Mouse (Mus musculus) thymus, adult 2 months (tissue): ENCODE data around the gene Gm5475. TPM values are rescaled to one million over a fixed set of nuclear protein-coding genes. Genes with fewer than 3 reads are reported as not detected.
A peak's percentile ranks its signal among the peaks of the same experiment; 100 is the strongest.

Source experiments
- DNase-seq: peaks from one replicate; pipeline ENCODE4 v3.0.0; 2021
- H3K27ac ChIP-seq: fragments of 200-500 bp; 2 replicates; pipeline ENCODE4 v1.5.1; 2012; ENCODE audit warnings: low read length, control low read depth; ENCODE audit not compliant: control insufficient read depth, insufficient read depth
- H3K27me3 ChIP-seq: fragments of 200-500 bp; 2 replicates; pipeline ENCODE4 v1.6.1; 2012; ENCODE audit warnings: mild to moderate bottlenecking, low read length, moderate library complexity, mixed read lengths; ENCODE audit not compliant: control insufficient read depth, insufficient read depth
- H3K36me3 ChIP-seq: fragments of 200-500 bp; 2 replicates; pipeline ENCODE4 v1.6.1; 2012; ENCODE audit warnings: mild to moderate bottlenecking, low read length, moderate library complexity; ENCODE audit not compliant: control insufficient read depth, insufficient read depth
- H3K4me1 ChIP-seq: fragments of 200-500 bp; replicated peaks from 2 replicates; pipeline ENCODE4 v1.6.1; 2012; ENCODE audit warnings: low read length; ENCODE audit not compliant: control insufficient read depth, insufficient read depth
- H3K4me3 ChIP-seq: fragments of 200-500 bp; 2 replicates; pipeline ENCODE4 v1.5.1; 2012; ENCODE audit warnings: mild to moderate bottlenecking, low read length, control low read depth, moderate library complexity; ENCODE audit not compliant: control insufficient read depth, insufficient read depth
- CTCF ChIP-seq: fragments of 200-500 bp; IDR thresholded peaks from 2 replicates; pipeline ENCODE4 v1.5.1; 2012; ENCODE audit warnings: mild to moderate bottlenecking, control low read depth, low read length, moderate library complexity, borderline replicate concordance; ENCODE audit not compliant: control insufficient read depth, poor library complexity, insufficient read depth; ENCODE audit errors: extremely low read depth
- POLR2A ChIP-seq: fragments of 200-500 bp; IDR thresholded peaks from 2 replicates; pipeline ENCODE4 v1.6.1; 2012; ENCODE audit warnings: mild to moderate bottlenecking, low read length, control low read depth, moderate library complexity; ENCODE audit not compliant: control insufficient read depth, poor library complexity, insufficient read depth; ENCODE audit errors: extremely low read depth
- WGBS: fragments of 180-500 bp; shearing (Covaris S2); methylation state at CpG from one replicate; pipeline ENCODE4 v1.1.7; 2018; 5-methylcytosine and 5-hydroxymethylcytosine counted together
- polyA plus RNA-seq: library from polyadenylated mRNA; depleted of rRNA; stranded (reverse); fragments of >200 nt; gene quantifications from 2 replicates; pipeline ENCODE4 v1.2.3, GENCODE M21; 2012

Gm5475 gene
- polyA plus RNA-seq, 1 experiment, result 0.05 TPM

DNA sequence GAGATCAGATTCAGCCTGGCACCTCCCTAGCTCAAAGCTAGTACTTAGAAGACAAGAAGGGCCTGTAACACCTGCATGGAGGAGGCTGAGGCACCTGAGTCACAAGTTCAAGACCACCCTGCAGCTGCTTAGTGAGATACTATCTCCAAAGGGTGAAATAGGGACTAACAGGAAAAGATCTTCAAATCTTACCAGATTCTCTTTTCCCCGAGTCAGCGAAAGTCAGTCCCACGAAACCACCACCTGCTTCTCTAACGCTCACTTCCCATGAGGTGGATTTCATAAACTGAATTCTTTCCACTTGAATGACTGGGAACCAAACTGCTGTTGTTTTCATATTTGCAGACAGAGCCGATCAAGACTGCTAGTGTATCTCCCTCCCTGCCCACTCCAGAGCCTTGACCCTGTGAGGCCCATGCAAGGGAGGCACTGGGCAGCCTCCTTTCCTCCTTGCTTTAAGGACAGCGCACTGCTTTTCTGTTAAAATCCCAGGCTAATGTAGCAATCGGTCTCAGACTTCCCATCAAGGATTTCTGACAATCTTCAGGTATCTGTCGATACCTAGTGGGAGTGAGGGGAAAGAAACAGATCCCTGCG, 4.0 kb upstream of the Gm5475 start:
- H3K4me1 ChIP-seq, result peaks cover 60% of the 10 kb centered on the region
- peak overlapping the region; percentile 10; the same call in 1 of the 2 replicates for H3K27ac ChIP-seq
- 44% methylated on average over 9 of the region's 9 CpGs for WGBS
- H3K27me3 ChIP-seq, result no peaks in the 10 kb centered on the region
- no peaks in the 10 kb centered on the region for H3K36me3 ChIP-seq
- no peak overlapping the region for H3K4me3 ChIP-seq
- TF ChIP-seq CTCF (no peak), POLR2A (no peak)
- DNase-seq, result no peak

DNA sequence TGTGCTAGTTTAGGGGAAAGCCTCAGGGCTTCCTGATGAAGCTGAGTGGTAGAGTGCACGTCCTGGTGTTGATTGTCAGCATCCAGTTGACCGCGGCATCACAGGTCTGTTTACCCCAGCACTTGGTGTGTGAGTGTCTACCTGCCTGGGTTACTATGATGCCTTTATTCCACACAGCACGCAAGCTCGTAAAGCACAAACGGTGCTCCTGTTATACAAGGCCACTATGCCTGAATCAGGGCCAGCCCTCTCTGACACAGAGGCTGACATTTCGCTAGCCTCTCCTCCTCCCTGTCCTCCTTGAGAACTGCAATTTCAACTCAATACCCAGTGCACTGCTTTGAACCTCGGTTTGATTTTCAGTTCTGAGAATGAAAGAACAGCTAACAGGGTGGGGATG, 2.6 kb upstream of the Gm5475 start:
- TF ChIP-seq POLR2A (no peak), CTCF (no peak)
- WGBS, result 53% methylated on average over 8 of the region's 8 CpGs
- Histone ChIP-seq H3K4me1 (peaks cover 65% of the 10 kb centered on the region), H3K27me3 (peaks cover 1% of the 10 kb centered on the region; the same call in 1 of the 2 replicates), H3K27ac (peak overlapping the region; percentile 59; the same call in 1 of the 2 replicates), H3K36me3 (no peaks in the 10 kb centered on the region), H3K4me3 (no peak overlapping the region)
- no peak for DNase-seq

DNA sequence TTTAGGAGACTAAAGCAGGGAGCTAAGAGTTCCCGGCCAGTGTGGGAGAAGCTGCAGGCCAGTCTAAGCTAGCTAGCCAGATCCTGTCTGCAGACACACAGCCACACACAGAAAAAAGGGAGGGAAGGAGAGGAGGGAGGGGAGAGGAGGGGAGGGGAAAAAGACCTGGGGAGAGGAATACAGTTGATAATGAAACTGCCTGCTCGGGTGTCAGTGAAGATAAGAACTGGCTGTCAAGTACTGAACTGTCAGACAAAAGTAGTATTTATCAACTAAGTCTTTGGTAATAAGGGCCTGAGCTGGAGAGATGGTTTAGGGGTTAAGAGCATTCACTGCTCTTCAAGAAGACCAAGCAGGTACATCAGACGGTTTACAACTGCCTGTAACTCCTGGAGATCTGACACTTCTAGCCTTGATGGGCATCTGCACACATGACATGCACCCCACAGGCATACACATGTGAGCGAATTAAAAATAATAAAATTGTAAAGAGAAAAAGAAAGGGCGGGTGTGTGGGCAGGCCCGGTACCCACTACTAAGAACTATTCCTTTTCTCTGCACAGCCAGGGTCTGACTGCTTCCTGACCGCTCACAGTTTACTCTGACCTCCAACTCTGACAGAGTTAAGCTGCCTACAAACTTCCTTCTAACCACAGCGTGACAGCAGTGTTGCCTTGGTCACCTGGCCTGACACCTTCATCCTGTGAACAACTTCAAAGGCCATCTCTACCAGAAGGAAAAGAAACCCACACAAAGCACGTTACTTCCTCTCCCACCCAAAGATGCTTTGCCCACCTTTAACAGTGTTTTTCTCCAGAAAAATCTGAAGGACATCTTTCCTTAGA, 1.8 kb upstream of the Gm5475 start:
- H3K27ac ChIP-seq, result peak overlapping the region; percentile 59; the same call in 1 of the 2 replicates
- peaks cover 62% of the 10 kb centered on the region for H3K4me1 ChIP-seq
- no peaks in the 10 kb centered on the region for H3K36me3 ChIP-seq
- DNase-seq, result no peak
- WGBS, result 15% methylated on average over 9 of the region's 9 CpGs
- H3K4me3 ChIP-seq, result no peak overlapping the region
- peaks cover 4% of the 10 kb centered on the region; the same call in 1 of the 2 replicates for H3K27me3 ChIP-seq
- TF ChIP-seq CTCF (no peak), POLR2A (no peak)

DNA sequence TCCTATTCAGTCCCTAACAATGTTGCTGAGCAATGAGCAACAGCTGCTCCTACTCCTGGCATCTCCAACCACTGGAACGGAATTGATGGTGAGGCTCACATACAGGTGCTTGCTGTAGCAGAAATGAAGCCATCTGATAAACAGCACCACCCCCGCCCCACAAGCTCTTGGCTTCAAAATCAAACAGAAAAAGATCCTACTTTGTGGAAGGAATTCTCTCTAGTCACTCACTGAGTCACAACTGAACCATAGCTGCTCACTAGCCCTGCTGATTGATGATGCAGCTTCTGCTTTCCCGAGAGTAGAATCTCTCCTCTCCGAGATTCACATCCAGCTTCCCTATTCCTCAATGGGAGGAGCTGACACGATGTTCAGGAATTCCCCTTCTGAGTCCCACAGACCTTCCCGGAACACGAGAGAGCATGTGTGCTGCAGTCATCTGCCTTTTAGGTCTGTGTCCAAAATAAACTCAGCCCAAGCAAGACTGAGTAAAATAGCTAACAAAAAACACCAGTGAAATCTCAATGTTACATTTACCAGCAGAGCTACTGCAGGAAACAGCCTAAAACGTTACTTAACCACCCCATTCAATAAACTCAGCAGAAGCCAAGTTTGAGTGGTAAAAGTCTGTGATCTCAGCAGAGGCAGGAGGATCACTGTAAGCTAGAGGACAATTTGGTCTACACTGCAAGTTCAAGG, 739 bp upstream of the Gm5475 start:
- no peak for DNase-seq
- 45% methylated on average over 8 of the region's 8 CpGs for WGBS
- Histone ChIP-seq H3K4me3 (no peak overlapping the region), H3K27me3 (peaks cover 4% of the 10 kb centered on the region; the same call in 1 of the 2 replicates), H3K4me1 (peaks cover 52% of the 10 kb centered on the region), H3K36me3 (no peaks in the 10 kb centered on the region), H3K27ac (peak overlapping the region; percentile 26; the same call in 1 of the 2 replicates)
- no peak for TF ChIP-seq CTCF
- no peak for TF ChIP-seq POLR2A

DNA sequence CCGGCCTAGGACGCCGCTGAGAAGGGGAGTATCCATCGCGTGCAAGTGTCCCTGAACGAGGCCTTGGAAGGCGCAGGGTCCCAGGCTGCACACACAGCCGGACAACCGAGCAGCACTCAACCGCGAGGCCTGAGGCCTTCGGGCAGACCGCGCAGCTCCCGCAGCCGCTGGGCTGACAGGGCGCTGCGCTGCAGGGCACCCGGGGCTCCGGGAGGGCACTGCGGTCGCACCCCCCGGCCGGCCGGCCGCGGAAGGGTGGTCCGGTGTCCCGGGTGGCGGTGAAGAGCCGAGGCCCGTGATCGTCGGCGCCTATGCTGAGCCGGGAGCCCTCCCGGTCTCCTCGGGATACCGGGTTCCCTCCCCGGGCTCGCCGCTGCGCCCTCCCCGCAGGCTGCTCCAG, 529 bp downstream of the Gm5475 start:
- no peak for DNase-seq
- TF ChIP-seq POLR2A (no peak), CTCF (no peak; the same call in 1 of the 2 replicates)
- WGBS, result under 1% methylated on average over 43 of the region's 44 CpGs
- H3K36me3 ChIP-seq, result no peaks in the 10 kb centered on the region
- H3K4me1 ChIP-seq, result peaks cover 41% of the 10 kb centered on the region
- peaks cover 4% of the 10 kb centered on the region; the same call in 1 of the 2 replicates for H3K27me3 ChIP-seq
- peak overlapping the region; percentile 59 for H3K4me3 ChIP-seq
- H3K27ac ChIP-seq, result no peak overlapping the region

DNA sequence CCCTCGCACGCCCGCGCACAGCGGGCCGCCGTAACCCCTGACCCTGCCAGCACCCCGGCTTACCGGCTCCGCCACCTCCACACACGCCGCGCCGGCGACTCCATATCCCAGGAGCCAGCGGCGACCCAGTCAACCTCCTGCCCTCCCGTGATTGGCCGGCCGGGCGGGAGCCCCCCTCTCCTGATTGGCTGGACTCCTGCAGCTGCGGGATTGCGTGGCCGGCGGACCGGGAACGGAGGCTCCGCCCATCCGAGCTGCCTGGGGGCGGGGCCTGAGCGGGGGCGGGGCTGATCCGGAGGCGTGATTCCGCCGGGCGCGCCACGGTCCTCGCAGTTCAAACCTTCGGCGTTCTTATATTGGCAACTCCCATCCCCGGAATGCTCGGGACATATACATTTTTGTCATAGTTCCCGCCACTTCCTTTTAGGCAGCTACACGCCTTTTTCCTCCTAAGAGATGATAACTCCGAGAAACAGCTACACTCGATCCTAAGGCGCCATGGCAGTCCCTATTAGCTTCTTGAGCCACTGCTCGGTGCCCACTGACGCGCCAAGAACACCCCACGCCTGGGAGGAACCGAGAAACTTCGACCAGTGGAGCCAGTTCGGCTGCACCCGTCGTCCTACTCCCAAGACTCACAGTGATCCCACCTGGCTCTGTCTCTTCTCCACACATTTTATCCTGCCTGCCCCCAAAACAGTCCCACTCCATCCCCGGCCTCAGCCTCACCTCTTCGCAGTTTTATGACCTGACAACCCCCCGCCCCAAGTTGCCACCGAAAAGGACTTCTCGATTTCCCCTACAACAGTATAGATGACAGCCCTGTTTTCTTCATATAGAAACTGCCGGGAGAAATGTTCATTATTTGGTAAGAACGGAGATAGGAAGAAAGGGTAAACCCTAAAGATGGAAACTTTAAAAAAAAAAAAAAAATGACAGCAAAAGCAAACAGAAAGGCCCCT, 1.2 kb downstream of the Gm5475 start:
- H3K4me1 ChIP-seq, result peaks cover 34% of the 10 kb centered on the region
- DNase-seq, result peak; percentile 95
- no peak overlapping the region for H3K27ac ChIP-seq
- peaks cover 4% of the 10 kb centered on the region; the same call in 1 of the 2 replicates for H3K27me3 ChIP-seq
- peak overlapping the region; percentile 59 for H3K4me3 ChIP-seq
- WGBS, result under 1% methylated on average over 65 of the region's 65 CpGs
- H3K36me3 ChIP-seq, result no peaks in the 10 kb centered on the region
- TF ChIP-seq POLR2A (peak; percentile 85), CTCF (0 out of 2 replicates have a peak, but pooled peaks have one; percentile 28)
